ENCODE assay signal across 21 mouse cellular contexts in the genomic region with DNA sequence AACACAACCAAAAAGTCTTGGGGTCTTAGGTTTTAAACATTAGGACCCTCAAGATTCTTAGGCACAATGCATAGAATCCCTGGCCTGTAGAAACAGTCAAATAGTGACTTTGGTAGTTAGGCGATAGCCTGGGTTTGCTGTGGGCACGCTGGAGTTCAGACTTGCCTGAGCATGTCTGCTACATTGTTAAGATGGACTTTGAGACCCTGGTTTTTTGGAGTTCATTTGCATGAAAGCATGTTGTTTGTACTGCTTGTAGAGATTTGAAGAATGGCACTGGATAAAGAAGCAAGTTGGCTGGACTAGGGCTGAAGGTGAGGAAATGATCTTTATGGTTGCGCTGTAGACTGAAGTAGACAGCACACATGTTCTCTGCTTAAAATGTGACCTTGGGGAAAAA.
DNase-seq lines count a peak whose midpoint lies in the region; TF ChIP-seq lines count a peak whose summit lies in the region.
"Had no signal": no experiment of that assay in that cellular context is flagged by ENCODE, and none has a peak within 500 bp of the region (broad histone marks: within the 10 kb centered on the region; RNA-seq: fewer than 3 reads in every experiment).

No protein-coding gene starts in this region.

- peak; percentile 7 for DNase-seq in kidney, adult 11 months
- no peak for DNase-seq in kidney, postnatal 10 days
- peak; percentile 54 for DNase-seq in kidney, adult 9 months
- no peak for DNase-seq in kidney, adult 18-20 months
- DNase-seq in liver, adult 2 months (ENCODE audit: extremely low read depth, low read depth, low spot score), result peak; percentile 50
- DNase-seq in liver (no peak), ZHBTc4 (ENCODE audit: low read depth, low spot score) (peak; percentile 2)
- no peak for DNase-seq in adrenal gland, postnatal 10 days
- DNase-seq: adrenal gland, adult 2 months; adrenal gland, postnatal 25 days; B cell, adult 2 months; cerebellum, adult 11-12 months; cerebellum, adult 8-10 months; cerebellum, postnatal 14 days; gastrocnemius, postnatal 10 days; gastrocnemius, postnatal 36 days; heart, postnatal 36 days had no signal

- no peaks in the 10 kb centered on the region for H3K27me3 ChIP-seq in liver, adult 2 months (ENCODE audit: control insufficient read depth, insufficient read depth, low read length)
- H3K27me3 ChIP-seq: forebrain, embryonic 13.5 days; hindbrain, embryonic 13.5 days had no signal

- no peaks in the 10 kb centered on the region for H3K4me1 ChIP-seq in liver, adult 2 months (ENCODE audit: control insufficient read depth, insufficient read depth, low read length)
- H3K4me1 ChIP-seq: forebrain, embryonic 13.5 days; hindbrain, embryonic 10.5 days; hindbrain, embryonic 13.5 days had no signal

- H3K9ac ChIP-seq in liver, adult 2 months (ENCODE audit: low read depth, low read length), result no peak overlapping the region
- H3K9ac ChIP-seq: forebrain, embryonic 13.5 days; hindbrain, embryonic 13.5 days had no signal

- no peak for TF ChIP-seq CTCF in liver, adult 2 months (IDR thresholded peaks at IDR 0.05; ENCODE audit: low read depth, low read length)

- H3K27ac ChIP-seq in liver, adult 2 months (replicated peaks; ENCODE audit: insufficient read depth, low read depth, low read length), result no peak overlapping the region
- H3K27ac ChIP-seq: forebrain, embryonic 10.5 days; forebrain, embryonic 13.5 days; hindbrain, embryonic 10.5 days; hindbrain, embryonic 13.5 days had no signal

- WGBS in liver, adult 2 months, result 76% methylated on average over 3 of the region's 3 CpGs

- no peak for TF ChIP-seq POLR2A in liver, adult 2 months (IDR thresholded peaks at IDR 0.05; ENCODE audit: extremely low read depth, insufficient read depth, low read length)

- H3K4me3 ChIP-seq in liver, adult 2 months (ENCODE audit: insufficient read depth, low read depth, low read length), result no peak overlapping the region
- H3K4me3 ChIP-seq: forebrain, embryonic 10.5 days; forebrain, embryonic 13.5 days; hindbrain, embryonic 10.5 days; hindbrain, embryonic 13.5 days had no signal

- H3K79me2 ChIP-seq in liver, adult 2 months (ENCODE audit: control insufficient read depth, insufficient read depth, low read length), result no peaks in the 10 kb centered on the region

- H3K36me3 ChIP-seq in liver, adult 2 months (ENCODE audit: control insufficient read depth, insufficient read depth, low read length), result no peaks in the 10 kb centered on the region
- H3K36me3 ChIP-seq: forebrain, embryonic 10.5 days; hindbrain, embryonic 10.5 days; hindbrain, embryonic 13.5 days had no signal

Comparison
In these comparisons a context has a peak if more than half of its experiments do, and no peak if none do; other contexts are left out.
1. DNase-seq: peak in kidney, adult 11 months (single experiment), kidney, adult 9 months (single experiment), liver, adult 2 months (single experiment) and ZHBTc4 (single experiment); none in kidney, postnatal 10 days (single experiment), kidney, adult 18-20 months (single experiment), liver (single experiment) and adrenal gland, postnatal 10 days (single experiment).